Mouse (Mus musculus): ENCODE measurements at regions not wholly inside any gene's neighbourhood (a gene's known extent, or its start where the extent isn't known, plus 50 kb on each side); places are given as distances from the start of the nearest gene placed in this dataset.

DNA sequence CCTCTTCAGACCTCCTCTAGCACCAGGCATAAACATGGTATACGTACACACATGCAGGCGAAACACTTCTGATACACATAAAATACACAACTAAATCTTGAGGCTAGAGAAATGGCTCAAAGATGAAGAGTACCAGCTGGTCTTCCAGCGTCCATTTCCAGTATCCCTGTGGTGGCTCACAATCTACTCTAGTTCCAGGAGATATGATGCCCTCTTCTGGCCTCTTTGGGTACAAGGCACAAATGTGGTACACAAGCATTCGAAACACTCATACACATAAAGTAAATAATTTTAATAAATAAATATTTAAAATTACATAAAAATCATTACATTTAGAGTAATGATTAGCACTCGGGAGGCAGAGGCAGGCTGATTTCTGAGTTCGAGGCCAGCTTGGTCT, 50.7 kb upstream of the Rabgap1l start:
- DNase-seq: peak; percentile 44

DNA sequence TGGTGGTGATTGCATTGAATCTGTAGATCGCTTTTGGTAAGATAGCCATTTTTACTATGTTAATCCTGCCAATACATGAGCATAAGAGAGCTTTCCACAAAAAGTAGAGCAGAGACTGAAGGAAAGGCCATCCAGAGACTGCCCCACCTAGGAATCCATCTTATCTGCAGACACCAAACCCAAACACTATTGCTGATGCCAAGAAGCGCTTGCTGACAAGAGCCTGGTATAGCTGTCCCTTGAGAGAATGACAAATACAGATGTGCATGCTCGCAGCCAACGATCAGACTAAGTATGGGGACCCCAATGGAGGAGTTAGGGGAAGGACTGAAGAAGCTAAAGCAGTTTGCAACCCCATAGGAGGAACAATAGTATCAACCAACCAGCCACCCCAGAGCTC, 51.7 kb upstream of the Rabgap1l start:
- peak; percentile 49 for DNase-seq

DNA sequence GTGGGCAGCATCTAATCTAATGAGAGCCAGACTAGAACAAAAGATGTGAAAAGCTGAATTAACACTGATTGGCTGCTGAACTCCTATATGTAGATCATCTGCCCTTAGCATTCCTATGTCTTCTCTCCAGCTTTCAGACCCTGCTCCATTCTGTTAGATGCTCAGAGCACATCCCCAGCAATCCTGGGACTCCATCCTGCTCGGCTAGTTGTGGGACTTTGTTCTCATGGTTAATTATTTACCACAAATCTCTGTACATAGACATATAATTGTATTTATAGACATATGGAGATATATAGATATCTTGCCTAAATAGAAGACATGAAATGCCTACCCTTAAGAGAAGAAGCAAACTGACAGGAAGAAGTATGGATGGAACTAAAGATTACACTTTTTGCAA, 55.5 kb upstream of the Rc3h1 start:
- no peak for DNase-seq

DNA sequence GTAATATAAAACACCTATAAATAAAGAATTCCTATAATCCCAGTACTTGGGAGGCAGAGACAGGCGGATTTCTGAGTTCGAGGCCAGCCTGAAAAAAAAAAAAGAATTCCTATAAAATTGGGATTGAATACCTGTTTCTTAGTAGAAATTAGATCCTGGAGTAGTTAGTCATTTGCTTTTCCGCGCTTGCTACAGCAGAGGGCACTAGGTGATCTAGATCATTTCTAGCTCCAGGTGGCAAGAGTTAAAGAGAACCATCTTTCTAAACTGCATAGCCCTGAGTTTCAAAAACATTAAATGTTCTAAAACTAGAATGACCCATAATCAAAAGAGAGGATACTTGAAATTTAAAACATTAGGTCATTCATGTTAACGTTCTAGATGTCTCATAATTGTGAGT, 51.8 kb upstream of the Rc3h1 start:
- DNase-seq: no peak

DNA sequence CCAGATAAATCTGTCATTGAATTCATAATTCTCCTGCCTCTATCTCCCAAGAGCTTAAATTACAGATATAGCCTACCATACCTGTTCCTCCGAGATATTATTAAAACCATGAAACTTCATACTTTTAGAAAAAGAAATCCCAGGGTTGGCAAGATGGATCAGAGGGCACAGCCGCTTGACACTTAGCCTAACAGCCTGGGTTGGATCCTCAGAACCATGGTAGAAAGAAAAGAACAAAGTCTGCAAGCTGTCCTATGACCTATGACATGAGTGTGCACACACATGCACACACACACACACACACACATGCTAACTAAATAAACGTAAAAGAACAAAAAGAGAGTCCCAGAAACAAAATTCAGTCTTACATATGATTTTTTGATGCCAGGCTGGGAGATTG, 50.8 kb upstream of the Rc3h1 start:
- no peak for DNase-seq

DNA sequence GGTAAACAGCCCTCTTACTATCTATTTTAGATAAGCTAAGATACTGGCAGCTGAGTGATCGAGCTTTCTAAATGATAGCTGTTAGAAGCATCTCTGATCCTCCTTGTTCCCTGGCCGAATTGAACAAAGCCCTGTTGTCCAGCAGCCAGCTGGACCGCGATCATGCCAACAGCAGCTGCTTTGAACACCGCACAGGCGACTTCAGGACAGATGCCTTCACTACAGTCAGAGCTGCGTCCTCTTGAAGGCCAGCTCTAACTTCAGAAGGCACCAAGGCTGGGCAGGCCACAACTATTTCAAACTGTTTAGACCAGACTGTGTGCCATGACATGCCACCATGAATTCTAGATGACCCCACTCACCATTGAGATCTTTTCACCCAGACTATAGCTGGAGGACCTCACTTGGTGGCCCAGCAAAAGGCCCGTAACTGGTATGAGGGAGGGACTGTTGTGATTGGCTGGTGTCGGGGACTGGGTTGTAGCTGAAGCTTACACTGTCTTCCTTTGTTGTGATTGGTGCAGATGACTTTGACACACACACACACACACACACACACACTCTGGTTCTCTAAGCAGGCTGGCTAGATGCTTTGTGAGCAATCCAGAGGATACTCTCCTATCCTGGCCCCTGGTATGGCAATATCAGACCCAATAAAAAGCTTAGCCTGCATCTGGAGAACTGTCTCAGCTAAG, 50.1 kb upstream of the Rc3h1 start:
- DNase-seq: no peak

All from liver (tissue).